Mouse (Mus musculus) embryonic facial prominence, embryonic 13.5 days (tissue): ENCODE results near the gene Olfr808. TPM values are rescaled to one million over a fixed set of nuclear protein-coding genes. Genes with fewer than 3 reads are reported as not detected.

ENCODE experiments used
- ATAC-seq: fragments of 200-750 bp; cut with Nextera tagmentation; 2 replicates; pipeline ENCODE4 v1.8.0; 2017; ENCODE audit warnings: low read depth; ENCODE audit not compliant: insufficient number of reproducible peaks, insufficient read depth, low FRiP score, low TSS enrichment
- H3K27ac ChIP-seq: fragments of 300-500 bp; sonication (generic); 2 replicates; pipeline ENCODE4 v1.5.1; 2015; ENCODE audit warnings: moderate library complexity, mild to moderate bottlenecking, inconsistent platforms
- H3K27me3 ChIP-seq: fragments of 300-500 bp; sonication (generic); 2 replicates; pipeline ENCODE4 v1.6.1; 2015; ENCODE audit warnings: mild to moderate bottlenecking, inconsistent platforms
- H3K36me3 ChIP-seq: fragments of 300-500 bp; sonication (generic); 2 replicates; pipeline ENCODE4 v1.6.1; 2015; ENCODE audit warnings: mild to moderate bottlenecking, inconsistent platforms
- H3K4me1 ChIP-seq: fragments of 300-500 bp; sonication (generic); 2 replicates; pipeline ENCODE4 v1.6.1; 2015; ENCODE audit warnings: inconsistent platforms
- H3K4me2 ChIP-seq: fragments of 300-500 bp; sonication (generic); 2 replicates; pipeline ENCODE4 v1.6.1; 2015; ENCODE audit warnings: moderate library complexity, mild to moderate bottlenecking, inconsistent platforms
- H3K4me3 ChIP-seq: fragments of 300-500 bp; sonication (generic); 2 replicates; pipeline ENCODE4 v1.5.1; 2015; ENCODE audit warnings: mild to moderate bottlenecking, inconsistent platforms
- H3K9ac ChIP-seq: fragments of 300-500 bp; sonication (generic); 2 replicates; pipeline ENCODE4 v1.6.1; 2015; ENCODE audit warnings: mild to moderate bottlenecking, inconsistent platforms
- H3K9me3 ChIP-seq: fragments of 300-500 bp; sonication (generic); 2 replicates; pipeline ENCODE4 v1.6.1; 2016; ENCODE audit warnings: inconsistent platforms
- WGBS: fragments of 180-500 bp; shearing (Covaris S2); methylation state at CpG from one replicate; pipeline ENCODE4 v1.1.7; 2015; ENCODE audit warnings: mixed read lengths; 5-methylcytosine and 5-hydroxymethylcytosine counted together
- microRNA-seq: library from miRNA; unstranded; fragments of <30 nt; microRNA quantifications from one replicate; pipeline ENCODE4, GENCODE M21; 2016
- polyA plus RNA-seq: library from polyadenylated mRNA; unstranded; fragments of >200 nt; fragmentation: Nextera tagmentation; extraction: Ambion mirVana; gene quantifications from 2 replicates; pipeline ENCODE4 v1.2.1, GENCODE M21; 2015

Gene Olfr808
- polyA plus RNA-seq: not detected in 2 replicates

DNA sequence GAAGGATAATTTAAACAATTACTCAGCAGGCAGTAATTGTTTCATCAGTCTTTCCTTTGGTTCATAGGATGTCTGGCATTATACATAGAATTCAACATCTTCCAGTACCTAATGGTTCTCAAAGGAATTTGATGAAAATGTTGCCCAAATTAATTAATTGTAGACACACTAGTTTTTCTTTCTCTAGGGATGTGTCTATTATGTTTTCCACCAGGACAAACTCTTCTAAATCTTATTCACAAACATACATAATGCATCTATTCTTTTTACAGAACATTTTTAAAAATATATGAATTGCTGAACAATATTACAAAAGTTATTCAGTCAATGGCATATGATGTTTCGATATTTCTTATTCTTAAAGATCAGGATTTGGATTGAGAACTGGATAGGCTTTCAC lies at the start of gene Olfr808:
Gene Olfr808, plus strand, starts transcription at position 301 of the 400 bp plus-strand sequence.
- Histone ChIP-seq H3K27ac (no peak within 1 kb of the TSS), H3K36me3 (no peaks in the 10 kb centered on the region), H3K4me2 (no peak within 1 kb of the TSS), H3K4me3 (no peak within 1 kb of the TSS), H3K9me3 (no peaks in the 10 kb centered on the region), H3K27me3 (no peaks in the 10 kb centered on the region), H3K4me1 (no peaks in the 10 kb centered on the region), H3K9ac (no peak within 1 kb of the TSS)
- no peak for ATAC-seq
- WGBS: 91% methylated on average over 1 of the region's 1 CpGs

DNA sequence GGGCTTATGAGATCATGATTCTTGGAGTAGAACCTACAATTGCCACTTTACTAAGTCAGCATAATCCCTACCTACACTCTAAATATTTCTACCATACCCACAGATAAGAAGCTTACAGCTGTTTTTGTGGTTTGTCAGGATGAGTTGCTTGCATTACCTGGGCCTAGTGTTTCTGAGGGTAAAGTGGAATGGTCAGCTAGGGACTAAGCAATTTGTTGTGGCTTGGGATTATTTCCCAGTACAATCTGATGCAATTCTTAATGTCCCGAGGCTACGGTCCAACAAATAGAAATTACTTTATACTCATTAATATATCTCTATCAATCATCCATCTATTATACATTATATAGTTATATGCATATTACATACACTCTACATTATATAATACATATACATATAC lies 36.0 kb upstream of the Olfr808 start, which contains the start of gene Olfr805:
Gene Olfr805, minus strand, starts transcription at position 101 of the 400 bp plus-strand sequence.
- Histone ChIP-seq H3K9me3 (no peaks in the 10 kb centered on the region), H3K4me3 (no peak within 1 kb of the TSS), H3K9ac (no peak within 1 kb of the TSS), H3K4me1 (no peaks in the 10 kb centered on the region), H3K27me3 (no peaks in the 10 kb centered on the region), H3K27ac (no peak within 1 kb of the TSS), H3K36me3 (no peaks in the 10 kb centered on the region), H3K4me2 (no peak within 1 kb of the TSS)
- WGBS: 95% methylated on average over 2 of the region's 2 CpGs
- ATAC-seq: no peak

DNA sequence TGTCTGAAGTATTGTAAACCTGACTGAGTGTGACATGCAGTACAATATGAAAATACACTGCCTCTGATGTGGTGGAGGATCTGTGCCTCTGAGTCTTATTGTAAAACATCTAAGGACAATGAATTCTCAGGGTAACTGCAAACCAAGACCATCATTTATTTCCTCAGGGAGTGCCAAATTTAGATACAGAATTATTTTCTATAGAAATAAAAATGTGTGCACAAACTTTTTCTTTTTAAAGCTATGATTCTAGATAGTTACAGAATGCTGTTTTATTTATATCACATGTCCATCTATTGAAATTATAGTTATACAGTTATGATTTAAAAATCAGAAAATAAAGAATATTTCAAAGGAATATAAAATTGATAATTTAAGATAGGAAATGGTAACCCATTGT lies 23.5 kb upstream of the Olfr808 start, which contains the start of gene Olfr806:
Gene Olfr806, minus strand, starts transcription at position 101 of the 400 bp plus-strand sequence.
- Histone ChIP-seq H3K4me2 (no peak within 1 kb of the TSS), H3K4me1 (no peaks in the 10 kb centered on the region), H3K27me3 (no peaks in the 10 kb centered on the region), H3K9me3 (no peaks in the 10 kb centered on the region), H3K27ac (no peak within 1 kb of the TSS), H3K4me3 (no peak within 1 kb of the TSS), H3K9ac (no peak within 1 kb of the TSS), H3K36me3 (no peaks in the 10 kb centered on the region)
- ATAC-seq: no peak

DNA sequence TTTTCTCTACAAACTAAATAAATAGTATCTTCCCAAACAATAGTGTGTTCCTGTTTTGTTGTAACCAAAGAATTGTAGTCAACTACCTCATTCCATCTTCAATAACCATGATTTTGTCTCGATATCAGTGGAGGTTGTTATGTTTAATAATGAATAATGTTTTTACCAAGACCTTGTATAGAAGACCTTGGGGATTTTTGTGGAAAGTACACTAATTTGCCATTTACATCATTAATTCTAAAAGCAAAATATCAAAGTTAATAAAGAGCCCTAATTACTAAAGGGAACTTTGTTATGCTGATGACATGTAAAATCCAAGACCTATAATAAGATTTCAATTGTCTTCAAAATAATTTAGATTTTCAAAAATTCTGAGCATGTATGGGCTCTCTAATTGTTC lies 7.6 kb upstream of the Olfr808 start, which contains the start of gene Olfr807:
Gene Olfr807, minus strand, starts transcription at position 101 of the 400 bp plus-strand sequence.
- H3K27ac ChIP-seq: no peak within 1 kb of the TSS
- WGBS: 91% methylated on average over 1 of the region's 1 CpGs

GRCm38 (mm10) chr10:129774338-129774737 lies 9.1 kb downstream of the Olfr808 start, which contains the start of gene Olfr809:
Gene Olfr809 (plus strand): TSS chr10:129774638.
- no peak within 1 kb of the TSS for H3K9ac ChIP-seq
- no peaks in the 10 kb centered on the region for H3K9me3 ChIP-seq
- no peak within 1 kb of the TSS for H3K4me2 ChIP-seq
- no peak within 1 kb of the TSS for H3K4me3 ChIP-seq
- no peaks in the 10 kb centered on the region for H3K36me3 ChIP-seq
- H3K27me3 ChIP-seq: no peaks in the 10 kb centered on the region
- ATAC-seq: no peak
- H3K27ac ChIP-seq: no peak within 1 kb of the TSS
- H3K4me1 ChIP-seq: no peaks in the 10 kb centered on the region

More for the DNA sequence above, 7.6 kb upstream of the Olfr808 start, which contains the start of gene Olfr807:
- no peaks in the 10 kb centered on the region for H3K4me1 ChIP-seq
- no peak within 1 kb of the TSS for H3K9ac ChIP-seq
- no peaks in the 10 kb centered on the region for H3K9me3 ChIP-seq
- H3K27me3 ChIP-seq: no peaks in the 10 kb centered on the region
- H3K36me3 ChIP-seq: no peaks in the 10 kb centered on the region
- H3K4me3 ChIP-seq: no peak within 1 kb of the TSS
- ATAC-seq: no peak
- H3K4me2 ChIP-seq: no peak within 1 kb of the TSS

DNA sequence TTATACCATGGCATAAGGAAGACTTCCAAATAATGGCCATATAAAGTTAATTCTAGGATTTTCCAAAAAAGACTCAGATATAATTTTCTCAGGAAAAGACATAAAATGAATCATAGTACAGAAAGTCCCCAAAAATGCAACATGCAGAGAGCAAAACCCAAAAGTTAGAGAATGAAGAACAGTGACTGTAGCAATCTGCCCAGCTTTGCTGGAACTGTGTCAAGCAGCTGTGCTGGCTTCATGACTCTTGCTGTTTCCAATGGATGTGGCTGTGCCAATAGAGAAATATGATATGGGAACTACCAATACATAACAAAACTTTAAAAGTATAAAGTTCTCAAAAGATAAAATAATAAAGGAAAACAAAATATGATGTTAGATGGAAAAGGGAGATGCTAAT lies 12.8 kb downstream of the Olfr808 start:
- H3K4me2 ChIP-seq: no peak overlapping the region
- no peaks in the 10 kb centered on the region for H3K36me3 ChIP-seq
- H3K9ac ChIP-seq: no peak overlapping the region
- H3K4me3 ChIP-seq: no peak overlapping the region
- ATAC-seq: no peak
- no peaks in the 10 kb centered on the region for H3K4me1 ChIP-seq
- H3K9me3 ChIP-seq: no peaks in the 10 kb centered on the region
- no peaks in the 10 kb centered on the region for H3K27me3 ChIP-seq
- H3K27ac ChIP-seq: no peak overlapping the region

DNA sequence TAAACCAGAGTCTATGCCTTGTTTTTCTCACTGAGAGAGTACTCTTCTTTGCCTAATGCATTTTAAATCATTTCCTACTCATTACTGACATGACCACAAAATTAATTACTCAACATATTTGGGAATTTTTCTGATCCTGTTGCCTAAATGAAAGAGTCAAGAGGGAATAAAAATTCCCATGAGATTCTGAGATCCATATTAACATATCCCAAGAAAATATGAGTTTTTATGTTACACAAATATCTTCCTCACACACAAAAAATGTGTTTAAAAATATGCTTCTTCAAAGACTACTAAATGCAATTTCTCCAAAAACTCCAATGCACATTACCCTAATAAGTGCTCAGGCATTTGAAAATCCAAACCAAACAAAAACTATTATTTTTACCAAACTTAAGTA lies 29.5 kb downstream of the Olfr808 start, which contains the start of gene Olfr810:
Gene Olfr810, minus strand, starts transcription at position 101 of the 400 bp plus-strand sequence.
- no peak for ATAC-seq

DNA sequence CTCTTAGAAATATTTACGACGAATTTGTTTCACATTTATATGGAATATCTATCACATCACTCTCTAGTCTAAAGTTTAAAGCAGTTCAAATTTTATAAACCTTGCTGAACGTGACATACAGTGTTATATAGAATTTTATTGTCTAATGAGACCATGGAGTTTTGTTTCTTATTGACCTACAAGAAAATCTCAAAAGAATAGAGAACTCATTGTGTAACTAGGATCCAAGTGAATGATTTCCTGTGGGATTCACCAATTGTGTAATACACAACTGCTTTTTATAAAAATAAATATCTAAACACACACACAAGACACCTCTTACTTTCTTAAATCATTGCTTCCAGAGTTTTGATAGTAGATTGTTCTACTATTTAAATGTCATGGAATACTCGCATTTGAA lies 39.0 kb downstream of the Olfr808 start, which contains the start of gene Olfr811:
Gene Olfr811, minus strand, starts transcription at position 101 of the 400 bp plus-strand sequence.
- Histone ChIP-seq H3K4me1 (no peaks in the 10 kb centered on the region), H3K9ac (no peak within 1 kb of the TSS), H3K36me3 (no peaks in the 10 kb centered on the region), H3K4me2 (no peak within 1 kb of the TSS), H3K9me3 (no peaks in the 10 kb centered on the region), H3K4me3 (no peak within 1 kb of the TSS), H3K27ac (no peak within 1 kb of the TSS), H3K27me3 (no peaks in the 10 kb centered on the region)
- WGBS: 84% methylated on average over 4 of the region's 4 CpGs
- no peak for ATAC-seq

More for the DNA sequence above, 29.5 kb downstream of the Olfr808 start, which contains the start of gene Olfr810:
- H3K36me3 ChIP-seq: no peaks in the 10 kb centered on the region
- H3K27me3 ChIP-seq: no peaks in the 10 kb centered on the region
- no peak within 1 kb of the TSS for H3K9ac ChIP-seq
- no peaks in the 10 kb centered on the region for H3K9me3 ChIP-seq
- H3K4me2 ChIP-seq: no peak within 1 kb of the TSS
- no peak within 1 kb of the TSS for H3K27ac ChIP-seq
- no peaks in the 10 kb centered on the region for H3K4me1 ChIP-seq
- no peak within 1 kb of the TSS for H3K4me3 ChIP-seq

Small RNA genes lying within 50 kb of the gene (microRNA-seq; reads per million reads assigned to microRNA genes)
- not detected for gene Gm24485

Other genes with a start within 250 kb of the Olfr808 start
- gene Olfr791, start 243.7 kb upstream of the Olfr808 start, polyA plus RNA-seq: not detected in 2 replicates
- gene Olfr792, start 226.3 kb upstream of the Olfr808 start, polyA plus RNA-seq: not detected in 2 replicates
- not detected in 2 replicates for gene Olfr794, start 197.8 kb upstream of the Olfr808 start, polyA plus RNA-seq
- gene Olfr796, start 152.9 kb upstream of the Olfr808 start, polyA plus RNA-seq: not detected in 2 replicates
- gene Olfr798, start 137.5 kb upstream of the Olfr808 start, polyA plus RNA-seq: not detected in 2 replicates
- not detected in 2 replicates for gene Olfr799, start 128.0 kb upstream of the Olfr808 start, polyA plus RNA-seq
- not detected in 2 replicates for gene Olfr800, start 107.8 kb upstream of the Olfr808 start, polyA plus RNA-seq
- gene Olfr801, start 91.6 kb upstream of the Olfr808 start, polyA plus RNA-seq: not detected in 2 replicates
- not detected in 2 replicates for gene Olfr802, start 77.3 kb upstream of the Olfr808 start, polyA plus RNA-seq
- gene Olfr803, start 71.2 kb upstream of the Olfr808 start, polyA plus RNA-seq: not detected in 2 replicates
- gene Olfr804, start 62.3 kb upstream of the Olfr808 start, polyA plus RNA-seq: not detected in 2 replicates
- not detected in 2 replicates for gene Olfr805, start 36.1 kb upstream of the Olfr808 start, polyA plus RNA-seq
- not detected in 2 replicates for gene Olfr806, start 23.6 kb upstream of the Olfr808 start, polyA plus RNA-seq
- gene Olfr807, start 7.7 kb upstream of the Olfr808 start, polyA plus RNA-seq: not detected in 2 replicates
- gene Olfr809, start 9.2 kb downstream of the Olfr808 start, polyA plus RNA-seq: not detected in 2 replicates
- gene Olfr810, start 29.4 kb downstream of the Olfr808 start, polyA plus RNA-seq: 0.06 TPM in 1 of 2 replicates, not detected in the other
- not detected in 2 replicates for gene Olfr811, start 38.9 kb downstream of the Olfr808 start, polyA plus RNA-seq
- gene Olfr812, start 80.6 kb downstream of the Olfr808 start, polyA plus RNA-seq: not detected in 2 replicates
- 0.18 TPM in 1 of 2 replicates, not detected in the other for gene Olfr813, start 89.9 kb downstream of the Olfr808 start, polyA plus RNA-seq
- not detected in 2 replicates for gene Olfr814, start 114.4 kb downstream of the Olfr808 start, polyA plus RNA-seq
- gene Olfr815, start 140.4 kb downstream of the Olfr808 start, polyA plus RNA-seq: not detected in 2 replicates
- gene Olfr816, start 150.1 kb downstream of the Olfr808 start, polyA plus RNA-seq: not detected in 2 replicates
- gene Olfr818, start 183.6 kb downstream of the Olfr808 start, polyA plus RNA-seq: not detected in 2 replicates
- not detected in 2 replicates for gene Olfr819, start 201.8 kb downstream of the Olfr808 start, polyA plus RNA-seq
- gene Olfr247, start 210.7 kb downstream of the Olfr808 start, polyA plus RNA-seq: not detected in 2 replicates
- not detected in 2 replicates for gene Gm10310, start 219.6 kb downstream of the Olfr808 start, polyA plus RNA-seq
- gene Olfr820, start 247.1 kb downstream of the Olfr808 start, polyA plus RNA-seq: not detected in 2 replicates